Mouse (Mus musculus): Measurements from ENCODE around the gene Nme1.
A peak's percentile ranks its signal among the peaks of the same experiment; 100 is the strongest.
"Not testable (repeated sequence)": the region's sequence is repeated elsewhere in the genome, so short reads cannot be mapped to it uniquely, and the experiment has no call there.

The Nme1 gene

GRCm38 (mm10) chr11:93965391-93965790 lies 2.9 kb downstream of the Nme1 start:
- no peak for DNase-seq (ENCODE audit: low spot score)

DNA sequence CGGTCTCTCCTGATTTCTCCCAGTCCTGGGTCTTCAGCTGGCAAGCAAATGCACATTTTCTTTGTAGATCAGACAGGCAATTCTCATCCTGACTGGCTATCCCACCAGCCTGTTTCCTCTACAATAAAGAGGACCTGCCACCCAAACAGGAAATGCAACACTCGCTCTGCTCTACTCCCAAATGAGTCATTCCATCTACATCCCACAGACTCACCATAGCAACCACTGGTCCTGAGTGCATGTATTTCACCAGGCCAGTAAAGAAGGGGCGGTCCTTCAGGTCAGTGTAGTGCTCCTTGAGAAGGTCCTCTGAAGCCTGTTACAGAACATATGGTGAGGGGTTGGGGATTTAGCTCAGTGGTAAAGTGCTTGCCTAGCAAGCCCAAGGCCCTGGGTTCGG lies 5.3 kb downstream of the Nme1 start:
- DNase-seq (ENCODE audit: low spot score): no peak

DNA sequence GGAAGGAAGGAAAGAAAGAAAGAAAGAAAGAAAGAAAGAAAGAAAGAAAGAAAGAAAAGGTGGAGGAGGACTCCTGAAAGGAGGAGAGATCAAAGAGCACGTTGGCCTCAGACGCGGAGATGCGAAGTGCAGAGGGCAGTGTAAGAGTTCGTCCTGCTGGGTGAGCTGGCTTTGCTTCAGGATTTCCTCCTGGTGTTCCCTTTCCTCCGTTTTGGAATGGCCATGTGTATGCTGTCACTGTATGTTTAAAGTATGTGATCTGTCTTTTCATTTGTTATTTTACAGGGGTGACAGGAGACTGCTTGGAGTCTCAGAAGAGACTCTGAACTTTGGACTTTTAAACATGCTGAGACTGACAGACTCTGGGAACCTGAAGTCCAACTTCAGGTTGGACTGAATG lies 6.8 kb downstream of the Nme1 start:
- no peak for DNase-seq (ENCODE audit: low spot score)

GRCm38 (mm10) chr11:93957746-93958145 lies 10.6 kb downstream of the Nme1 start:
- no peak for DNase-seq (ENCODE audit: low spot score)

DNA sequence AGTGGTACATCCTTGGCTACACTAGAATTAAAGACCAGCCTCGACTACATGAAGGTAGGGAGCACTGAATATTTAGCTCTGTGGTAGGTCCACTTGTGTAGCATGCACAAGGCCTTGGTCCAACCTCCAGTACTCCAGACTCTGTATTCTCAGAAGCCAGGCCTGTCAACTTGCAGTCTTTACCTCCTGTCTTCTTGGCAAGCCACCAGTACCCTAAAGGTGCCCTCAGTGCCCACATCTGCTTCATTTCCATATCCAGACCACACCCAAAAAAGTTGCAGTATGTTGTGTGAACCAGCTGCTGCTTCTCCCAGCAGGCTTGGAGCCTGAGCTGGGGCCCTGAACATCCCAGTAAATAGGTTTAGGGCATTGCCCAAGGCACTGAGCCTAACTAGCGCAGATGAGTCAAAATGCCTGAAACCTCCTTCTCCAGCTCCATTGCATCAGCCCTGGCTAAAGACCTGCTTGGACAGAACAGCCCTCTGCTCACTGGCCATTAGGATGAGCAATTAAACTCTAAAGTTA lies 11.2 kb downstream of the Nme1 start:
- DNase-seq (ENCODE audit: low spot score): no peak

GRCm38 (mm10) chr11:93956159-93956558 lies 12.2 kb downstream of the Nme1 start, which contains the start of gene Nme2:
Gene Nme2, minus strand, starts transcription at chr11:93956259.
- no peak for DNase-seq (ENCODE audit: low spot score)

GRCm38 (mm10) chr11:93955256-93956150 lies 12.8 kb downstream of the Nme1 start:
- peak; percentile 89 for DNase-seq (ENCODE audit: low spot score)

DNA sequence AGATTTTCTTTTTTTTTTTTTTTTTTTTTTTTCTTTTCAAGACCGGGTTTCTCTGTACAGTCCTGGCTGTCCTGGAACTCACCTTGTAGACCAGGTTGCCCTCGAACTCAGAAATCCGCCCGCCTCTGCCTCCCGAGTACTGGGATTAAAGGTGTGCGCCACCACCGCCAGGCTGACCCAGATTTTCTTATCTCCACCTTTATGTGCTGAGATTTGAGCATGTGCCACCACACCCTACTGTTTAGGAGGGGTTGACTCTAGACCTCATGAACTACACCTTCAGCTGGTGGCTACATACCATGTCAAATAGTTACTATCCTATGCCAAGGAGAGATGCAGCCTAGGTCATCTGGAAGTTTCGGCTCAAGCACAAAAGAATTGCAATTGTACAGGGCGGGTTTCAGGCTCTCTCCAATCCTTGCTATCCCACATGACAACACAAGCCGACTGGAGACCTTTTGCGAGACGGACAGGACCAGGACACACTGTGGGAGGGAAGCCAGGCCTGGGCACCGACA lies 13.5 kb downstream of the Nme1 start:
- no peak for DNase-seq (ENCODE audit: low spot score)

DNA sequence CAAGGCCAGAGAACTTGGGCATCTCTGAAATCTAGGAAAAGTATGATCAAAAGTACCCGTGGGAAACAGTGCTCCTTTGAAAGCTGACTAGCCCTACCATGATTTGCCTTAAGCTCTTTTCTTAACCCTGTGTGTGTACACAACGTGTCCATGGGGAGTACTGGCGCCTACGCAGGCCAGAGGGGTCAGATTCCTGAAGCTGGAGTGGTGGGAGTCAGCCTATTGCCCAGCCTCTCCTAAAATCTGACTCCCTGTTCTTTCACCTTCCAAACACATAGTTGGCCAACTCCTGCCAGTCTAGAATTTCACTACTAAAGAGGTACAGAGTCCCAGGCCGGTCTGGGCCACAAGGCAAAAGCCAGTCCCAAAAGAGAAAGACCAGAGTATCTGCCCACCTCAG lies 15.9 kb downstream of the Nme1 start:
- DNase-seq (ENCODE audit: low spot score): no peak

- DNase-seq (ENCODE audit: low spot score): no peak
Measured at GRCm38 (mm10) chr11:93950045-93950444, 18.3 kb downstream of the Nme1 start.

GRCm38 (mm10) chr11:93948887-93949567 lies 19.3 kb downstream of the Nme1 start:
- DNase-seq (ENCODE audit: low spot score): no peak

- DNase-seq (ENCODE audit: low spot score): no peak
Measured at GRCm38 (mm10) chr11:93944986-93945385, 23.3 kb downstream of the Nme1 start.

- no peak for DNase-seq (ENCODE audit: low spot score)
Measured at GRCm38 (mm10) chr11:93940906-93941305, 27.4 kb downstream of the Nme1 start.

- no peak for DNase-seq (ENCODE audit: low spot score)
Measured at GRCm38 (mm10) chr11:93929106-93929505, 39.2 kb downstream of the Nme1 start.

- DNase-seq (ENCODE audit: low spot score): not testable (repeated sequence)
Measured at GRCm38 (mm10) chr11:93915019-93915418, 53.3 kb downstream of the Nme1 start.

GRCm38 (mm10) chr11:93911603-93912002 lies 56.7 kb downstream of the Nme1 start:
- no peak for DNase-seq (ENCODE audit: low spot score)

- DNase-seq (ENCODE audit: low spot score): no peak
Measured at GRCm38 (mm10) chr11:93908829-93909228, 59.5 kb downstream of the Nme1 start.

- DNase-seq (ENCODE audit: low spot score): no peak
Measured at GRCm38 (mm10) chr11:93907839-93908238, 60.5 kb downstream of the Nme1 start.

Measured in layer of hippocampus, adult 11-12 months (tissue).